Mouse (Mus musculus): ENCODE measurements around the gene Ntrk2.

DNA sequence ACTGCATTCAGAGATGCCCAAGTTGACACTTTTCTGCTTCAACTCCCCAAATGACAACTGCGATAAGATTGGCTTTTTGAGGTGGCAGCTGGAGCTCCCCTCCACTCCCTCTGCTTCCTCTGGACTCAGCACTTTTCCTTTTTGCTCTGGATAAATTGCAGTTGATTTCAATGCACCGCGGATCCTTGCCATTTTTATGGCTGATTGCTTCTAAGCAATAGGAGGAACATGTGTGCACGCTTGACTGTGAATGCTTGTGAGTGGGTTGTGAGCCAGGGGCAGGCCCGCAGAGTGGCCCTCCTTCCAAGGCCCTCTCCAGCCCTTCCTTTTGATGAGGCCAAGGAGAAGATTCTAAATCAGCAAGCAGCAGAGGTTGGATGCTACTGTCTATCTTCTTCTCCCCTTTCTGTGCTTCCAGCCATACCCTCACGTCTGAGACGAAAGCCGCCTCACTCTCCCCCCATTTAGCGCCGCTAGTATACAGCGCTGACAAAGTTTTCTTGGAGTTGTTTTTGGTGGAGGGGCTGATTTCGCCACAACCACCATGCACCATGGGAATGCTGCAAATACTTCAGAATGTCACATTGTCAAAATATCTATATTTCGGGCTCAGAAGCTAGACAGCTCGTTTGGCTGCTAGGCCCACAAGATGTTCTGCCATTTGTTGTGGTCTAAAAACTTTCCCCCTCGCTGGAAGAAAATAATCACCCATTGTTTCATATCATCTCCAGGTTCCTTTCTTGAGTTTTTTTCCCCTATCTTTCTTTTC lies 122.5 kb downstream of the Ntrk2 start:
- TF ChIP-seq CTCF (IDR thresholded peaks at IDR 0.05; ENCODE audit: low read depth) (no peak), EP300 (IDR thresholded peaks at IDR 0.05; ENCODE audit: low read depth) (no peak)
